Mouse (Mus musculus): Measurements from ENCODE around the gene Cd244a. TPM values are rescaled to one million over a fixed set of nuclear protein-coding genes. Genes with fewer than 3 reads are reported as not detected.

The Cd244a gene
- polyA plus RNA-seq, 1 experiment from 2014 or later = 0.11 TPM

DNA sequence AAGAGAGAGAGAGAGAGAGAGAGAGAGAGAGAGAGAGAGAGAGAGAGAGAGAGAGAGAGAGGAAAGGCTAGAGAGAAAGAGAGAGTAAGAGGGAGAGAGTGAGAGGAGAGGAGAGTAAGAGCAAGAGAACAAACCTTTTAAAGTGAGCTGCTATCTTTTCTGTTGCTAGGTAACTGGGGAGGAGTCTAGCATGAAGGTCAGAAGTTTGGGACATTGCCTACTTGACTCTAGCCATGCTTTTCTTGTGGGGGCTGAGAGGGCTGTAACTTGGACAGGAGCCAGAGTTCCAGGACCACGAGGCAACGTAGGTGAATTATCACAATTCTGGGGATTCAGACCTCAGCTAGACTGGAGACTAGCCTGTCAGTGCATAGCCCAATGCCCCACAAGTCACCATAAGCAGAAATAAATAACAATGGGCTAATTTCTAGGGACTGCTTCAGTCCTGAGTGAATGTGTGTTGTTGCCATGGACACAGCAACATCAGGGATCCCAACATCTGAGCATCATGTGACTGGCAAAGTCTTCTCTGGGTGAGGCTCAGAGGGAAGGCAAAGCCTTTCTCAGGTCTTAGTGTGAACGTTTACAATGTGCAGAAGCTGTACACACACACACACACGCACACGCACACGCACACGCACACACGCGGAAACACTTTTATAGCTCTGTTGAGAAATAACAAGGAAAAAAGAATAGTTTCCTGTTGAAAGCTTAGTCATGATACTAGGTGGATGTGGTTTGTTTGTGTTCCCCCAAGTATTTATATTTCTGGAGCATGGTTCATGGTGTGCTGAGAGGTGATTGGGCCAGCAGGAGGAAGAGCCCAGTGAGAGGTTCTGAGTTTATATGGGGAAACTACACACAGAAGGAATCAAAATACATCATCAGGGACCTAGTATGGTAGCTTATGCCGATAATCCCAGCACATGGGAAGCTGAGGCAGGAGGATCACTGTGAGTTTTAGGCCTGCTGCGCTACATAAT is 5.3 kb upstream of the Cd244a start:
- no peak for ATAC-seq (ENCODE audit: low FRiP score, low read depth)
- no peaks in the 10 kb centered on the region for H3K27me3 ChIP-seq
- no peak overlapping the region for H3K27ac ChIP-seq
- H3K9me3 ChIP-seq = no peaks in the 10 kb centered on the region
- 82% methylated on average over 11 of the region's 11 CpGs for WGBS
- no peak overlapping the region for H3K4me2 ChIP-seq (replicated peaks)
- no peak overlapping the region for H3K9ac ChIP-seq
- H3K36me3 ChIP-seq = no peaks in the 10 kb centered on the region
- H3K4me1 ChIP-seq = no peaks in the 10 kb centered on the region
- H3K4me3 ChIP-seq = no peak overlapping the region

DNA sequence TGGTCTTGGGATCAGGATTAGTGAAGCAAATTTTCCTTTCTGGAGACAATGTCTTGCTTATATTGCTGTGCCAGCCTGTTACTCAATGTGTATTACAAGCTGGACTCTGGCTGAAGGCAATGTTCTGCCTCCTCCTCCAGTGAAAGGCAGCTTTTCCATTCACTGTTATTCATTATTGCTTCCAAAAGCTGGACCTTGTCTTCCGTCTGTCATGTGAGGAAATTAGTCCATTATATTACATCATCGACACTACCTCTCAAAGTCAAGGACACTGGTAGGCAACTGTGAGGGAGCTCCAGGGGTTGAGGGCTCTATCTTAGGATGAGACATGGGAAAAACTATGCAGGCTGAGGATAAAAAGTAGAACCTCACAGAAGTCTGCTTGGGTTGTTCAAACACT is 2.6 kb upstream of the Cd244a start:
- H3K36me3 ChIP-seq = no peaks in the 10 kb centered on the region
- H3K27me3 ChIP-seq = no peaks in the 10 kb centered on the region
- H3K27ac ChIP-seq = no peak overlapping the region
- no peaks in the 10 kb centered on the region for H3K9me3 ChIP-seq
- ATAC-seq (ENCODE audit: low FRiP score, low read depth) = no peak
- H3K4me2 ChIP-seq (replicated peaks) = no peak overlapping the region
- 94% methylated on average over 2 of the region's 2 CpGs for WGBS
- H3K9ac ChIP-seq = no peak overlapping the region
- no peak overlapping the region for H3K4me3 ChIP-seq
- no peaks in the 10 kb centered on the region for H3K4me1 ChIP-seq

GRCm38 (mm10) chr1:171558407-171558806 is 586 bp upstream of the Cd244a start:
- Histone ChIP-seq H3K27ac (no peak overlapping the region), H3K4me3 (no peak overlapping the region), H3K9ac (no peak overlapping the region), H3K4me2 (replicated peaks) (no peak overlapping the region), H3K9me3 (no peaks in the 10 kb centered on the region), H3K27me3 (no peaks in the 10 kb centered on the region), H3K36me3 (no peaks in the 10 kb centered on the region), H3K4me1 (no peaks in the 10 kb centered on the region)
- ATAC-seq (ENCODE audit: low FRiP score, low read depth) = no peak
- WGBS = 77% methylated on average over 6 of the region's 6 CpGs

GRCm38 (mm10) chr1:171560262-171560661 is 1.3 kb downstream of the Cd244a start:
- Histone ChIP-seq H3K4me3 (no peak overlapping the region), H3K9ac (no peak overlapping the region), H3K4me1 (no peaks in the 10 kb centered on the region), H3K36me3 (no peaks in the 10 kb centered on the region), H3K27me3 (no peaks in the 10 kb centered on the region), H3K27ac (no peak overlapping the region), H3K4me2 (replicated peaks) (no peak overlapping the region), H3K9me3 (no peaks in the 10 kb centered on the region)
- no peak for ATAC-seq (ENCODE audit: low FRiP score, low read depth)
- 73% methylated on average over 2 of the region's 2 CpGs for WGBS

DNA sequence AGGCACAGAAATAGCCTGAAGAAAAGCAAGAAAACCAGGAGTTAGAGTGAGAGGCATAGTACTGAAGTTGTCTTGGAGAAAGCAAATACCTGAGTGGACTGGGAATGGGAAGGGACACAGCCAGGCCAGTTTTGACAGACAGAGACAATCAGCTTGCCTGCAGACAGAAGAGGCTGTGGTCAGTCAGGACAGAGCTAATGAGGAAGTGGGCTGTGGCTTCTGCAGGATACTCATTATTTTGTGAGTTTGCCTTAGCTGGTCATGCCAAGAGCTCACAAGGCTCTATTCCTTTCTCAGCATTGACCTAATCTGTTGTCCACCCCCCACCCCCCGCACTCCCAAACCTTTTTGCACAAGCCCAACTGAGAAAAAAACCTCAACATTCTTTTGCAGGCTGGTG is 2.2 kb downstream of the Cd244a start:
- Histone ChIP-seq H3K9me3 (no peaks in the 10 kb centered on the region), H3K4me1 (no peaks in the 10 kb centered on the region), H3K4me3 (no peak overlapping the region), H3K36me3 (no peaks in the 10 kb centered on the region), H3K27me3 (no peaks in the 10 kb centered on the region), H3K27ac (no peak overlapping the region), H3K4me2 (replicated peaks) (no peak overlapping the region), H3K9ac (no peak overlapping the region)
- no peak for ATAC-seq (ENCODE audit: low FRiP score, low read depth)
- WGBS = 76% methylated on average over 1 of the region's 1 CpGs

- Histone ChIP-seq H3K36me3 (no peaks in the 10 kb centered on the region), H3K4me1 (no peaks in the 10 kb centered on the region), H3K4me3 (no peak overlapping the region), H3K27ac (no peak overlapping the region), H3K4me2 (replicated peaks) (no peak overlapping the region), H3K9me3 (no peaks in the 10 kb centered on the region), H3K27me3 (no peaks in the 10 kb centered on the region), H3K9ac (no peak overlapping the region)
- ATAC-seq (ENCODE audit: low FRiP score, low read depth) = no peak
- WGBS = 63% methylated on average over 8 of the region's 11 CpGs
Observed at GRCm38 (mm10) chr1:171561639-171562225, 2.7 kb downstream of the Cd244a start.

DNA sequence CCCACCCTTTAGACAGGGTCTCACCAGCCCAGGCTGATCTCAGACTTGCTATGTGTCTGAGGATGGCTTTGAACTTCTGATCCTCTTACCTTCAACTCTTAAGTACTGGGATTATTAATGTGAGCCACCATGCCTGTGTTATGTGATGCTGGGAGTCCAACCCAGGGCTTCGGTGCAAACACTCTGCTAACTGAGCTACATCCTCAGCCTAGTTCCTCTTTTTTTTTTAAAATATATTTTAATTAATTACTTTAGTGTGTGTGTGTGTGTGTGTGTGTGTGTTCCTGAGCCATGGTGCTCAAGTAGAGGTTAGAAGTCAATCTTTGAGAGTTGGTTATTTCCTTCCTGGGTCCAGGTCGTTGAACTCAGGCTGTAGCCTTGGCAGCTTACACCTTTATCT is 4.0 kb downstream of the Cd244a start:
- Histone ChIP-seq H3K4me2 (replicated peaks) (no peak overlapping the region), H3K9me3 (no peaks in the 10 kb centered on the region), H3K4me1 (no peaks in the 10 kb centered on the region), H3K27ac (no peak overlapping the region), H3K27me3 (no peaks in the 10 kb centered on the region), H3K4me3 (no peak overlapping the region), H3K36me3 (no peaks in the 10 kb centered on the region), H3K9ac (no peak overlapping the region)
- WGBS = 75% methylated on average over 2 of the region's 2 CpGs
- no peak for ATAC-seq (ENCODE audit: low FRiP score, low read depth)

DNA sequence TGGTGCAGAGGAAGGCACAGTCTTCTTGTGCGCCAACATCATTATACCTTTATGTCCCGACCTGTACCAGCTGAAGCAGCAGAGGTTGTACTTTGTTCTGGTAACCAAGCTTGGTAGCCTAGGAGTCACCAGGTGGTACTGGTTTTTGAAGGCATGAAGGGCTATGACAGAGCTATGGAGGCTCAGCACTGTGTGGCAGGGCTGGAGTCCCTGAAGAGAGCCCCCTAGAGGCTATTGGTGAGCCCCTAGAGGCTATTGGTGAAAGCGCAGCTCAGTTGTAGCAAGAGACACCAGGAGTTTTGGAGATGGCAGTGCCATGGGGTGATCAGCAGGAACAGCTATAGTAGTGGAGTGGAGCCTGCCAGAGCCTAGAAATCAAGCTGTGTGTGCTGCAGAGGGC is 5.3 kb downstream of the Cd244a start:
- WGBS = 60% methylated on average over 3 of the region's 3 CpGs
- no peak for ATAC-seq (ENCODE audit: low FRiP score, low read depth)
- no peak overlapping the region for H3K9ac ChIP-seq

DNA sequence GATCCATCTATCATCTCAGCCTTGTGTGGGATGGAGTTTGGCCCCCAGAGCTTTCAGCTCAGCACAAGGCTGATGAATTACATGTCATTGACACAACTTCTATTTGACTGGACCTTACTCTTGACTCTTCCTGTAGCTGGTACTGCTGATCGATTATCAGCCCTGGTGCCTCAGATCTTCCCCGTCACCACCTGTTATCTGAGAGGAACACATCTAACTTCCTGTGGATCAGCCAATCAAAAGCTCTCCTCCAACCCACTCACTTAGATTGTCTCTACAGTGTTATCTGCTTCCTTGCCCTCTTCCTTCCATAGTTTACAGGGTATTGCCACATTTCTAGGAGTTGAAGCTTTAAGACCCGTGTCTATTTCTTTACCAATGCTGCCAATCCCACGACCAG is 6.9 kb downstream of the Cd244a start:
- H3K36me3 ChIP-seq = no peaks in the 10 kb centered on the region
- H3K4me1 ChIP-seq = no peaks in the 10 kb centered on the region
- H3K27me3 ChIP-seq = no peaks in the 10 kb centered on the region
- H3K9me3 ChIP-seq = no peaks in the 10 kb centered on the region
- H3K27ac ChIP-seq = no peak overlapping the region
- 71% methylated on average over 4 of the region's 4 CpGs for WGBS
- no peak for ATAC-seq (ENCODE audit: low FRiP score, low read depth)
- no peak overlapping the region for H3K9ac ChIP-seq
- no peak overlapping the region for H3K4me2 ChIP-seq (replicated peaks)
- H3K4me3 ChIP-seq = no peak overlapping the region

More for the DNA sequence above, 5.3 kb downstream of the Cd244a start:
- Histone ChIP-seq H3K4me1 (no peaks in the 10 kb centered on the region), H3K4me2 (replicated peaks) (no peak overlapping the region), H3K36me3 (no peaks in the 10 kb centered on the region), H3K4me3 (no peak overlapping the region), H3K27me3 (no peaks in the 10 kb centered on the region), H3K9me3 (no peaks in the 10 kb centered on the region), H3K27ac (no peak overlapping the region)

GRCm38 (mm10) chr1:171566777-171567176 is 7.8 kb downstream of the Cd244a start:
- Histone ChIP-seq H3K4me1 (no peaks in the 10 kb centered on the region), H3K4me2 (replicated peaks) (no peak overlapping the region), H3K9me3 (no peaks in the 10 kb centered on the region), H3K27ac (no peak overlapping the region), H3K9ac (no peak overlapping the region), H3K27me3 (no peaks in the 10 kb centered on the region), H3K36me3 (no peaks in the 10 kb centered on the region), H3K4me3 (no peak overlapping the region)
- 25% methylated on average over 8 of the region's 8 CpGs for WGBS
- 0 out of 2 replicates have a peak, but pooled peaks have one; percentile 48 for ATAC-seq (ENCODE audit: low FRiP score, low read depth)

DNA sequence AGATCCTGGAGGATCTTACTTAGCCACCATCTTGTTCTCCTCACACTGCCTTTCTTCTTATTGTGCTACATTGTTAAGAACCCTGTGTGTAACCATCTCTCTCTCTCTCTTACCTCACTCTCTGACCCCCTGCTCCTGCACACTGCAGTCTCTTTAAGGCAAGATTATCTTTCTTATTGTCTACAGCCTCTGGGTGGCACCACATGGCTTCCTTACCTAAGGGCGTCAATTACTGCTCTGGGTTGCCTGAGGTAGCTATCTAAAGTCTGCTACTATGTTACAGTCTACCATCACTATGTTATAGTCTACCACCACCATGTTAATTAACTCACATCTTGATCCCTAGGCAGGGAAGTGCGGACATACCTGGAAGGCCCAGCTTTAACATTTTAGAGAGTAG is 9.4 kb downstream of the Cd244a start:
- no peak for ATAC-seq (ENCODE audit: low FRiP score, low read depth)
- WGBS = 64% methylated on average over 2 of the region's 2 CpGs
- Histone ChIP-seq H3K4me2 (replicated peaks) (no peak overlapping the region), H3K4me3 (no peak overlapping the region), H3K4me1 (no peaks in the 10 kb centered on the region), H3K9ac (no peak overlapping the region), H3K9me3 (no peaks in the 10 kb centered on the region), H3K36me3 (no peaks in the 10 kb centered on the region), H3K27ac (no peak overlapping the region), H3K27me3 (no peaks in the 10 kb centered on the region)

GRCm38 (mm10) chr1:171577168-171577567 is 18.2 kb downstream of the Cd244a start:
- Histone ChIP-seq H3K4me2 (replicated peaks) (no peak overlapping the region), H3K36me3 (no peaks in the 10 kb centered on the region), H3K27me3 (no peaks in the 10 kb centered on the region), H3K4me3 (no peak overlapping the region), H3K4me1 (no peaks in the 10 kb centered on the region), H3K9ac (no peak overlapping the region), H3K9me3 (no peaks in the 10 kb centered on the region), H3K27ac (no peak overlapping the region)
- WGBS = 86% methylated on average over 7 of the region's 7 CpGs
- ATAC-seq (ENCODE audit: low FRiP score, low read depth) = no peak
